Mouse (Mus musculus) adrenal gland (tissue): Measurements from ENCODE around the gene Myl10.
"Not testable (repeated sequence)": the region's sequence is repeated elsewhere in the genome, so short reads cannot be mapped to it uniquely, and the experiment has no call there.

Experiments
- intact Hi-C: fragments of 180-260 bp; cut with DNase I; formaldehyde crosslinking; loops from one replicate; pipeline ENCODE4 v1.15.1; 2025

Gene Myl10

DNA sequence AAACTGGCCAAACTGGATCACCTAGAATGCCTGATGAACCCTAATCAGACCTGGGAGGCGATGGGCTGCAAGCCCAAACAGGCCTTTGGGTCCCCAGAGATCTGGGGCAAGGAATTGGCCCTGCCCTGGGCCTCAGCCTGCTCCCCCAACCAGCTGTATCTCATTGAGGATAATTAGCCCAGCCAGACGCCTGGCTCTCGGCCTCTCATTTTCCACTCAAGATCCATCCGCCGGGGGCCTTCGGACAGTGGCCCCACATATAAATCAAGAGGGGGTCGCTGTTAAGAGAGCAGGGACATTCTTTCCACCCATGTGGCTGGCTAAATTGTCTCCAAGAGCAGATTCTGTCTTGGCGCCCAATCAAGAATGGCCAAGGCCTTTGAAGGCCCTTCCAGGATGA, 11.2 kb downstream of the Myl10 start:
- intact Hi-C loops: no loop called here

DNA sequence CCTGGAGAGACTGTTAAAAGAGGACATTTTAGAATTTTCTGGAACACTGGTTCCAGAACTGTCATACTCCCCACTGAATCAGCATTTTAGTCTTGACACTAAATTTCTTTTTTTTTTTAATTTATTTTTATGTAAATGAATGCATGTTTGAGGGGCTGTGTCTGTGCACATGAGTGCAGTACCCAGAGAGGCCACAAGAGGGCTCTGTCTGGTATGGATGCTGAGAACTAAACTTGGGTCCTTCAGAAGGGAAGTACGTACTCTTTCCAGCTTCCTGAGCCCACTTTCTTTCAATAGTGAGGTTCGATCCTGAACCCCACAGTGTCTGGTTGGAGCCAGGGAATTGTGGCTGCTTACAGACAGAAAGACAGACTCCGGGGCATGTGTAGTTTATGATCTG, 12.6 kb downstream of the Myl10 start:
- intact Hi-C loops: loop anchor here (5.0 kb wide), 1 partner anchor 448 kb away; no protein-coding TSS in a partner anchor

DNA sequence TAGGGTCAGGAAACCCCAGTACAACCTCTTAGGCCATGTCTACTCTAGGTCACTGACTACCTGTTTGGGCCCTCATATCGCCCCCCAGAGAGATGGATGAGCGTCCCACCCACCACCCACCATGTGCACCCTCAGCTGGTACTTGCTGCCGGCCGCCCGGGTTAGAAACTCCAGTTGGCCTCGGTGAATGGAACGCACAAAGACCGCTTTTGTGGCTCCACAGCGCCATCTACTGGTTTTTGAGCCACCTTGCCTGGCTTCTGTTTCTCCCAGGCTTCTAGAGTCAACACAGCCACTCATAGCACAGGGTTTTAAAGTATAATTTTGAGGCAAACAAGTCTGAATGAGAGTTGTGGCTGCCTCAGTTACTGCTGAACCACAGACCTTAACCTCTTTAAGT, 13.9 kb downstream of the Myl10 start:
- intact Hi-C loops: loop anchor here (5.0 kb wide), 1 partner anchor 450 kb away; no protein-coding TSS in a partner anchor

DNA sequence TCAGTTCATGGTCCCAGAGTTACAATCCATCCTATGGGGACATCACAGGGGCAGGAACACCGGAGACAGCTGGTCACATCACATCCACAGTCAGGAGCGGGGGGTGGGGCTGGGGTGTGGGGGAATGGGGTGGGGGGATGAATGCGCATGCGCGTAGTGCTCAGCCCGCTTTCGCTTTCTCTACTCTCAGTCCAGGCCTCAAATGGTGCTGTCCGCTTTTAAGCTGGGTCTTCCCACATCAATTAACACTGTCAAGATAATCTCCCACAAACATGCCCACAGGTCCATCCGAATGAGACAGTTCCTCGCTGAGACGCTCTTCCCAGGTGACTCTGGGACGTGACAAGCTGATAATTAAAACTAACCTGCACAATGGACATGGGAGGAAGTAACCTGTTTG, 15.2 kb downstream of the Myl10 start:
- intact Hi-C loops: loop anchor here (5.0 kb wide), 1 partner anchor 451 kb away; no protein-coding TSS in a partner anchor

- intact Hi-C loops: no loop called here
These were observed 17.8 kb downstream of the Myl10 start for GRCm38 (mm10) chr5:136710742-136711141.

GRCm38 (mm10) chr5:136714232-136714875, 21.4 kb downstream of the Myl10 start:
- intact Hi-C loops: no loop called here

- intact Hi-C loops: no loop called here
These were observed 21.9 kb downstream of the Myl10 start for GRCm38 (mm10) chr5:136714879-136715278.

DNA sequence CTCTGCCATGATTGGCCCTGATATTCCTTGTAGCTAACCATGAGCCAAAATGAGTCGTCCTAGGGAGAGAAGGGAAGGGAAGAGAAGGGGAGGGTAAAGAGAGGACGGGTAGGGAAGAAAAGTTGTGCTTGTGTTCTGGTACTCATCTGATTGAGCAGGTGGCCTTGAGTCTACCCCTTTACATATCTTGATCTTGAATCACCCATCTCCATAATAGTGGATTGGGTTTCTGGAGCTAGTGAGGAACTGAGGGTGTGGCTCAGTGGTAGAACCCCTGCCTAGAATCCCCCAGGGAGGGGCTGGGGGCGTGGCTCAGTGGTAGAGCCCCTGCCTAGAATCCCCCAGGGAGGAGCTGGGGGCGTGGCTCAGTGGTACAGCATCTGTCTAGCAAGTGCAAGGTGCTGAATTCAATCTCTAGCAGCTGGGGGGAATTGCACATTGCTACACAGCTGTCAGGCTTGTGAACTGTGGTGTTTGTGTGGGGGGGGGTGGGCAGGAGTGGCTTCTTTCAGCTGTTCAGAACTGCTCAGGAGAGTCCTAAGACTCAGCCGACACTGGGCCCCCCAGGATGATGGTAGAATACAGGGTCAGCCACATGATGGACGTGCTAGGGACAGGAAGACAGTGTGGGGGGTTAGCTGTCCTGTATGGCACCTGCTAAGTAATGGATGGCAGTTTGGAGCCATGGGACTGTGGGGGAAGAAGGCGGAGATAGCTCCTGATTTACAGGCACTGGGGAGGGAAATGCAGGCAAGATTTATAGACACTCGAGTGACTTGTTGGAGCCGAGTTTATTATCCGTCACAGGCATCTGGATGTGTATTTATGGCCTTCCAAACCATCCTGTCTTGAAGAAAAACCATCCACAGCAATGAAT, 24.0 kb downstream of the Myl10 start:
- intact Hi-C loops: no loop called here

DNA sequence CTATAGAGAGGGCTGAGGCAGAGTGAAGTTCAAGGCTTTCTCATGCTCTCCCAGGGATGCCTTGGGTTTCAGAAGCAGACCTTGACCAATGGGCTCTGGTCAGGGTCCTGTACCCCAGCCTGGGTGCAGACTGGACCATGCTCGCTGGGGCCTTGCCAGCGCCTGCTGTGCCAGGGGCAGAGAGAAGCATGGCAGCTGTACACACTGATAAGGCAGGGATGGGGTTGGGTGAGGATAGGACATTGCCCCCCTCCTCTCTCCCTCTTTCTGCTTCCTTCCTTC, 24.6 kb downstream of the Myl10 start:
- intact Hi-C loops: no loop called here

DNA sequence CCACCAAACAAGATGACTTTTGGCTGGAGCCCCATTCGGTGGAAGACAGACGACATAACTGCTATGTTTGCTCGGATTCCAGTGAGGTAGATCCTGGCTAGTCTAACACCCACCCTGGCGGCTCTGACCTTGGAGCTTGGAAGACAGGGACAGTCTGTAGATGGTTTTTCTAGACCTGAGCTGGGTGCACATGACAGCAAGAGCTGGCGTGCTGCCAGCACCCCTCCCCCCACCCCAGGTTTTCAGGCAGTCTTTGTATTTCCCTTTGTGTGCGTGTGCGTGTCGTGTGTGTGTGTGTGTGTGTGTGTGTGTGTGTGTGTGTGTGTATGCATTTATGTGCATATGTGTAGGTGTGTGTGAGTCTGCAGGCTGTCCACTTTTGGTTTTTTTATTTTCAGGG, 25.7 kb downstream of the Myl10 start:
- intact Hi-C loops: no loop called here

GRCm38 (mm10) chr5:136721596-136721995, 28.6 kb downstream of the Myl10 start:
- intact Hi-C loops: no loop called here

- intact Hi-C loops: not testable (repeated sequence)
These were observed 33.3 kb downstream of the Myl10 start for GRCm38 (mm10) chr5:136726271-136726670.

DNA sequence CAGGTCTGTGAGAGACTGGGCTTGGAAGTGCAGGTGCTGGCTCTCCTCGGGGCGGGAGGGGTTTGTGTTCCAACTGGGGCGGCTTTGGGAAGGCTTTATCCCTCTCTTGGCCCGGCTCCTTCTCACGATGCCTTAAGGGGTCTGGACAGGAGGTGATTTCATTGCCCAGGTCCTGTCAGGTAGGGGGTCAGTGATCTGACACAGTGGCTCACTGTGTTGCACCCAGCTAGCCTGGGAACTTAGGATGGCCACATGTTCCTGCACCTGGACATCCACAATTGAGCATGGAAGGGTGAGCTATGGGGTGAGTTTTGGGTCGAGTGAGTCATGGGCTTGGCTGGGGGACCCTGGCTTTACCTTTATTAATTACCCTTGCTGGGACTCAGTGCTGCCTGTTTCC, 46.0 kb downstream of the Myl10 start:
- intact Hi-C loops: no loop called here

DNA sequence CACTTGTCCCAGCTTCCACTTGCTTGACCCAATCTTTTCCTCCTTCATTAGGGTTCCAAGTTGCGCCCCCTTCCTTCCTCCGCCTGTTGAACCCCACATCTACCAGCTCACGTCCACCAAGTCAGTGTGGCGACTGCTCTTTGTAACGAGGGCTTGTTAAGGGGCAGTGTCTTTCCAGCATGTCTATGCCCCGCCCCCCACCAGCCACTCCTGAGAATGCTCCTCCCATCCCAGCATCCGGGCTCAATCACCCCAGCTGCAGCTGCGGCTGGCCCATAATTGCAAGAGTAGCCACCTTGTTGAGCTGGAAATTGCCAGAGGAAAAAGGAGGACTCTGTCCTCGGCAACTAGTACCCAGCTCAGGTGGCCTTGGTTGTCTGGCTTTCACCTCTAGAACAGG, 53.6 kb downstream of the Myl10 start:
- intact Hi-C loops: no loop called here
